Mouse (Mus musculus) embryonic facial prominence, embryonic 14.5 days (tissue): ENCODE results near the gene Plcl2. TPM values are rescaled to one million over a fixed set of nuclear protein-coding genes. Genes with fewer than 3 reads are reported as not detected.

Experiments used
- ATAC-seq: fragments of 200-750 bp; cut with Nextera tagmentation; 2 replicates; pipeline ENCODE4 v1.8.0; 2017; ENCODE audit warnings: low read depth, moderate number of reproducible peaks, moderate TSS enrichment
- DNase-seq: peaks from one replicate; pipeline ENCODE4 v3.0.0-alpha.2; 2015; ENCODE audit warnings: low spot score
- H3K27ac ChIP-seq: fragments of 300-500 bp; sonication (generic); replicated peaks from 2 replicates; pipeline ENCODE4 v1.5.1; 2014; ENCODE audit warnings: low read depth, mild to moderate bottlenecking, low read length, moderate library complexity
- H3K27me3 ChIP-seq: fragments of 300-500 bp; sonication (generic); replicated peaks from 2 replicates; pipeline ENCODE4 v1.6.1; 2014; ENCODE audit warnings: low read length; ENCODE audit not compliant: control insufficient read depth, insufficient read depth
- H3K36me3 ChIP-seq: fragments of 300-500 bp; sonication (generic); 2 replicates; pipeline ENCODE4 v1.6.1; 2014; ENCODE audit warnings: low read length, mixed read lengths; ENCODE audit not compliant: control insufficient read depth, insufficient read depth
- H3K4me1 ChIP-seq: fragments of 300-500 bp; sonication (generic); 2 replicates; pipeline ENCODE4 v1.6.1; 2014; ENCODE audit warnings: antibody characterized with exemption, low read length; ENCODE audit not compliant: control insufficient read depth, insufficient read depth
- H3K4me2 ChIP-seq: fragments of 300-500 bp; sonication (generic); 2 replicates; pipeline ENCODE4 v1.6.1; 2014; ENCODE audit warnings: low read depth, mild to moderate bottlenecking, low read length, moderate library complexity, mixed read lengths
- H3K4me3 ChIP-seq: fragments of 300-500 bp; sonication (generic); 2 replicates; pipeline ENCODE4 v1.5.1; 2014; ENCODE audit warnings: low read depth, mild to moderate bottlenecking, low read length
- H3K9ac ChIP-seq: fragments of 300-500 bp; sonication (generic); 2 replicates; pipeline ENCODE4 v1.6.1; 2014; ENCODE audit warnings: low read depth, mild to moderate bottlenecking, low read length, moderate library complexity, mixed read lengths
- H3K9me3 ChIP-seq: fragments of 300-500 bp; sonication (generic); 2 replicates; pipeline ENCODE4 v1.6.1; 2016; ENCODE audit warnings: low read length; ENCODE audit not compliant: control insufficient read depth
- WGBS: fragments of 180-500 bp; shearing (Covaris S2); extraction: QIAGEN DNeasy Blood & Tissue Kit; methylation state at CpG from one replicate; pipeline ENCODE4 v1.1.7; 2014; 5-methylcytosine and 5-hydroxymethylcytosine counted together
- polyA plus RNA-seq: library from polyadenylated mRNA; unstranded; fragments of >200 nt; fragmentation: Nextera tagmentation; extraction: Ambion mirVana; gene quantifications from 2 replicates; pipeline ENCODE4 v1.2.1, GENCODE M21; 2014

Plcl2 gene
- polyA plus RNA-seq, 1 experiment from 2014 or later = 6.4 TPM

DNA sequence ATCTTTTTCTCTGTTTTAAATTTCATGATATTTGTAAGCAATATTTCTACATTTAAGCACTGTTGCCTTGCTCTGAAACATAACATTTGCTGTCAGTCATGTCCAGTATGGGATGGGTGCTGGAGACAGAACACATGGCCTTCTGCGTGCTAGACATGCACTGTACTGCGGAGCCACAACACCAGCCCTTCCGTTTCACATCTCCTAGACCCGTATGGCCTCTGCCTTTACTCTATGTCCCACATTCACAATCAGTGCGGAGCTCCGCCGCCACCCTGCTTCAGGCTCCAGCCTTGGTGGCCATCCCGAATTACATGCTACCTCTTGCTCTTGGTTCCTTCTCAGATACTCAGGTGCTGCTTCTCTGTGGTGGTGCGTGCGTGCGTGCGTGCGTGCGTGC is 168.1 kb downstream of the Plcl2 start:
- DNase-seq = no peak
- Histone ChIP-seq H3K9ac (no peak overlapping the region), H3K4me2 (no peak overlapping the region), H3K4me1 (peaks cover 14% of the 10 kb centered on the region; the same call in 1 of the 2 replicates), H3K36me3 (no peaks in the 10 kb centered on the region), H3K27ac (peak overlapping the region; percentile 74), H3K27me3 (no peaks in the 10 kb centered on the region), H3K9me3 (no peaks in the 10 kb centered on the region), H3K4me3 (no peak overlapping the region)
- 92% methylated on average over 14 of the region's 14 CpGs for WGBS
- no peak for ATAC-seq

DNA sequence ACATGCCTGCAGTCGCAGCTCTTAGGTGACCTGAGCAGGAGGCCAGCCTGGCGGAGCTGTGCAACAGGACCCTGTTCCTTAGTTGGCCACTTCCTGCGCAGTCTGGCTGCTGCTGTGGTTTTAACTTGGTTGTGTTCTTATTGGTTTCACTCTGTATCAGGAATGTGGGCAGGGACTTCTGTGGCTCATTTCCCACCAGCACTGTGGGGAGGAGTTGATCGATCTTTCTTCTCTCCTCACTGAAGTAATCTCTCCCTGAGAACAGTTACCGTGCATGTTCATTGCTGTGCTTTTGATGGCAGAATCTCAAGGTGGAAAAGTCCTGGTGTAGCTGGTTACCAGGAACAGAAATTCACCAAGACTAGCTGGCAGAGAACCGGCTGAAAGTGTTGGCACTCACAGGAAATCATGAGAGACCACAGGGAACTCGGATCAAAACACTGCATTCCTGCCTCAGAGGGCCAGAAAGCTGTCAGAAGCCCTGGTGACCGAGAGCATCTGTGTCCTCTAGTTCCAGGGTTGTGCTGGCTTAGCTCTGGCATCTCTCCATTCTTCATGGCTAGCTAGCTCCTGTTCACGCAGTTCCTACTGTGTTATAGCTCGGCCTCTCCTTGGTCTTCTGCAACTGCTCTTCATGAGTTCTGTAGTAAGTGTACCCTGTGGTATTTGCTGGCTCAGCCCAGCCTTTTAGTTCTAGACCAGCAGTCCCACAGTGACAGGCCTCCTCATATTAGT is 168.9 kb downstream of the Plcl2 start:
- no peak overlapping the region for H3K4me3 ChIP-seq
- peak overlapping the region; percentile 74 for H3K27ac ChIP-seq
- H3K27me3 ChIP-seq = no peaks in the 10 kb centered on the region
- peak overlapping the region; percentile 30; the same call in 1 of the 2 replicates for H3K9ac ChIP-seq
- H3K9me3 ChIP-seq = no peaks in the 10 kb centered on the region
- H3K4me1 ChIP-seq = peaks cover 14% of the 10 kb centered on the region; the same call in 1 of the 2 replicates
- peak overlapping the region; percentile 23; the same call in 1 of the 2 replicates for H3K4me2 ChIP-seq
- H3K36me3 ChIP-seq = no peaks in the 10 kb centered on the region
- peak; percentile 69 for ATAC-seq
- WGBS = 34% methylated on average over 10 of the region's 10 CpGs
- peak; percentile 71 for DNase-seq

DNA sequence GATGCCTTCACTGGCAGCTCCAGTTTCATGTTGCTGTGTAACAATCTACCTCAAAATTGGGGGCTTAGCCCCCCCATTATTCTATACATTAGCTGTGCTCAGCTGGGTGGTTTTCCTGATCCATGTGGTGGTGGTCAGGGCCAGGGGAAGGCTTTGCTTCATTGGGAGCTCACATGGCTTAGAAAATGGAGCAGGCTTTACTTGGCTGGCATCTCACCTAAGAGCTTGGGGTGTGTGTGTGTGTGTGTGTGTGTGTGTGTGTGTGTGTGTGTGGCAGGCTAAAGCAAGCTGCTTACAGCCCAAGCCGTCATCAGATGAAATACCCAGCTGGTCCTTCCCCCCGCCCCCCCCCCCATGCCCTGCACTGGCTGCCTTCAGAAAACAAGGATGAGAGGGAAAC is 169.5 kb downstream of the Plcl2 start:
- ATAC-seq (peak; percentile 48), DNase-seq (no peak)
- Histone ChIP-seq H3K9ac (no peak overlapping the region), H3K9me3 (no peaks in the 10 kb centered on the region), H3K4me2 (no peak overlapping the region), H3K4me3 (no peak overlapping the region), H3K4me1 (peaks cover 14% of the 10 kb centered on the region; the same call in 1 of the 2 replicates), H3K27me3 (no peaks in the 10 kb centered on the region), H3K27ac (peak overlapping the region; percentile 74), H3K36me3 (no peaks in the 10 kb centered on the region)
- WGBS = 56% methylated on average over 2 of the region's 2 CpGs

DNA sequence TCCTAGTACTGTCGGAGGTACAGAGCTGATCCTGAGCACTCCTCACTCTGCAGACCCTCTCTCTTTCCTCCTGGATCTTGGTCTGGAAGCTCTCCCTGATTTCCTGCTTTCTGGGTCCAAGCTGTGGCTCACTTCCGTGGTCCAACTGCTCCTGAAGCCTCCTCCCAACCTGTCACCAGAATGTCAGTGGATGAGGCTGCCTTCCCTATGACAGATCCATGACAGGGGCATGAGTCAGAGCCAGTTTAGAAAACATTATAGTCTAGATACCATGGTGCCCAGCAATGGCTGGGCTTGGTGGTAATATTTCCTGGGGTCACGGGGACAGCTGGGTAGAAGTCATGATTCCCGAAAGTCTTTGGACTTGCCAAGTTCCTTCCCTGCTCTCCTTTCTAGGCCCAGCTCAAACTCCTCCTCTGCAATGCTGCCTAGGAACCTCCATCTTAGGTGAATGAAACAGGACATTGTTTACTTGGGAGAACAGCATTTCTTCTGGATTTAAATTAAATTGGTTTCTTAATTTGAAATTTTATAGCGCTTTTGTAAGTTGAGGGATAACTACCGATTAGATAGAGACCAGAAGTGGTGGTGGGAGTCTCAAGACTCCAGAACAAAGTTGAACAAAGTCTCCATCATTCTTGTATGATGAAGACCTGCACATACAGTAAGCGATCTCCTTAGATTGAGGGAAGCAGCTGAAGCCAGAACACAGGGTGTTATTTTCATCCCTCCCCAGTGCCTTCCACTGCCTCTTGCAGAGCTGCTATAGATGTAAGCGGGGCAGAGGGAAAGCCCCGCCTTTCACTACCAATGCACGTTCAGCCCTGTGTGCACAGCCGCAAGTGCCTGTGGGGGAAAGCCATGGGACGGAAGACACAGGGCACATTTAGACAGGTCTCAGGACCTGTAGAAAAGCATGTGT is 170.7 kb downstream of the Plcl2 start:
- Histone ChIP-seq H3K27me3 (no peaks in the 10 kb centered on the region), H3K27ac (no peak overlapping the region), H3K9me3 (no peaks in the 10 kb centered on the region), H3K4me3 (no peak overlapping the region), H3K9ac (no peak overlapping the region), H3K4me2 (no peak overlapping the region), H3K4me1 (peaks cover 14% of the 10 kb centered on the region; the same call in 1 of the 2 replicates), H3K36me3 (no peaks in the 10 kb centered on the region)
- DNase-seq (peak; percentile 56), ATAC-seq (0 out of 2 replicates have a peak, but pooled peaks have one; percentile 35)
- 87% methylated on average over 12 of the region's 12 CpGs for WGBS

DNA sequence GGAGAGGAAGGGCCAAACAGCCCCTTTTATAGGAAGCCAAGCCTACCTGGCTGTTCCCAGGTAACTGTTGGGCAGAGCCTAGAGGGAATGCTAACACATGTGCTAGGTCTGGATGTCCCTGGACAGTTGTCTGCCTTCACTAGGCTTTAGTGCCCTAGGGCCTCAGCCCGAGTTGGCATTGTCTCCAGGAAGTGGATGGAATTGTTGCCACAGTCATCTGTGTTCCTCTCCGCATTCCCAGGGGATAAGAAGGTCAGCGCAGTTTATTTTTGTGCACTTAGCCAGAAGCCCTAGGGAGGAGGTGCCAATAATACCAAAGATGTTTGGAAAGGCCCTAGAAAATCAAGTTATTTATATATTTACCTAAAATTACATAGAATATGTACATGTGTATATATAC is 173.5 kb downstream of the Plcl2 start:
- Histone ChIP-seq H3K9ac (no peak overlapping the region), H3K4me1 (peaks cover 10% of the 10 kb centered on the region; the same call in 1 of the 2 replicates), H3K36me3 (no peaks in the 10 kb centered on the region), H3K27ac (no peak overlapping the region), H3K4me2 (no peak overlapping the region), H3K27me3 (no peaks in the 10 kb centered on the region), H3K9me3 (no peaks in the 10 kb centered on the region), H3K4me3 (no peak overlapping the region)
- ATAC-seq (no peak), DNase-seq (no peak)
- WGBS = 59% methylated on average over 3 of the region's 3 CpGs

DNA sequence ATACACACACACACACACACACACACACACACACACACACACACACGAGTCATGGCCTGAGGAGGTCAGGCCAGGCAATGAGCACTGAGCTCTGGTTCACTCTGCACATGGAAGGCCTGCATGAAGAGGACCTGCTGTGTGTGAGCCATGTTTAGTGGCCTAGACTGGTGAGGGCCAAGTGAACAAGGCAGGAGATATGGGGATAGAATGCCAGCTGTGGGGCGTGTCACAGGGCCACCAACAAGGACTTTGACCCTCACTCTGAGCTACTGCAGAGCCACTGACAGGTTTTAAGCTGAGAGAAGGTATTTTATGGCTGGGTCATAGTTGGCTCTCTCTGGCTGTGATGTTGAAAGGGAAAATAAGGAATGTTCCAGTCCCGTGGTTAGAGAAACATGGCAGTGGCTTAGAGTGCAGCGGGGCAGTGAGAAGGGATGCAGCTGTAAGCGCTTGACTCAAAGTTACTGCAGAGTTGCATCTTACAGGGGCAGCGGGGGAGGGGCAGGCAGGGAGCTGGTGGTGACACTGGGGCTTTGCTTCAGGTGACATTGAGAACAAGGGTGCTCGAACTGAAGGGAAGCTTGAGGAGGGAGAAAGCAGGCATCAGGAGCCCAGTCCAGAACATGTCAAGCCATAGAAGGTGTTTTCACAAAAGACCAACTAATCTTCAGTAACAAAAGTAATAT is 175.9 kb downstream of the Plcl2 start:
- H3K27ac ChIP-seq = no peak overlapping the region
- no peak for DNase-seq

DNA sequence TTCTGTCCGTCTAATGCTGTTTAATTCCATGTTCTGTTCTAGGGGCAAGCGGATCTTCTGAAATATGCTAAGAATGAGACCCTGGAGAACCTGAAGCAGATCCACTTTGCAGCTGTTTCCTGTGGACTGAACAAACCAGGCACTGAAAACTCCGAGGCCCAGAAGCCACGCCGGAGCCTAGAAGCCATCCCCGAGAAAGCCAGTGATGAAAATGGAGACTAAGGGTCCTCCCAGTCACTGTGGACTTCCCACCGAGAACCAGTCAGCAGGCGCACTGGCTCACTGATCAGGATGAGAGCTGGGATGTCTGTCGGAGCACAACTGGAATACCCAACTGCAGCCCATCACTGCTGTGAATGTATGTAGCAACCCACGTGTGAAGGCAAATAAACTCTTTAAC is 178.5 kb downstream of the Plcl2 start:
- 74% methylated on average over 10 of the region's 10 CpGs for WGBS
- Histone ChIP-seq H3K27ac (no peak overlapping the region), H3K9ac (no peak overlapping the region), H3K4me3 (no peak overlapping the region), H3K36me3 (peaks cover 7% of the 10 kb centered on the region; the same call in 1 of the 2 replicates), H3K4me1 (no peaks in the 10 kb centered on the region), H3K9me3 (no peaks in the 10 kb centered on the region), H3K27me3 (no peaks in the 10 kb centered on the region), H3K4me2 (no peak overlapping the region)
- ATAC-seq (no peak), DNase-seq (no peak)

More for the DNA sequence above, 175.9 kb downstream of the Plcl2 start:
- no peak for ATAC-seq
- Histone ChIP-seq H3K27me3 (no peaks in the 10 kb centered on the region), H3K4me3 (no peak overlapping the region), H3K9ac (no peak overlapping the region), H3K36me3 (peaks cover 7% of the 10 kb centered on the region; the same call in 1 of the 2 replicates), H3K9me3 (no peaks in the 10 kb centered on the region), H3K4me1 (no peaks in the 10 kb centered on the region), H3K4me2 (no peak overlapping the region)
- WGBS = 62% methylated on average over 7 of the region's 7 CpGs

DNA sequence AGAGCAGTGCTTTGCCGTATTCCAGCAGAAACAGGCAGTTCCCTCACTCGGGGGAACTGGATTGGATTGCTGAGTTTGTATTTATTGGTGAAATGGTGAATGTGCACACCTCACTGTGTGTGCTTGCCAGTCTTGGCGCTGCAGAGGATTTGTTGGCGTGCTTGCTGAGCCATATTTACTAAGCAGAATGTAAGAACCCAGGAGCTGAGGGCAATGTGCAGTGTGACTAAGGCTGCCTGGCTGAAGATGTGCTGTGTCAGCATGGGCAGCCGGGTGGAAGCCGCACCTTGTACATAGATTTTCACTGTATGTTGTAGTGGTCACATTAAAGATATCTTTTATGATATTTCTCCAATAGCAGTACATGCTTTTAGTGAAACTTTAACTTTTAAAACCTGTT is 178.9 kb downstream of the Plcl2 start:
- Histone ChIP-seq H3K9ac (no peak overlapping the region), H3K27ac (no peak overlapping the region), H3K9me3 (no peaks in the 10 kb centered on the region), H3K27me3 (no peaks in the 10 kb centered on the region), H3K4me1 (no peaks in the 10 kb centered on the region), H3K36me3 (peaks cover 7% of the 10 kb centered on the region; the same call in 1 of the 2 replicates), H3K4me3 (no peak overlapping the region), H3K4me2 (no peak overlapping the region)
- ATAC-seq (no peak), DNase-seq (no peak)
- 84% methylated on average over 6 of the region's 6 CpGs for WGBS
